Mouse (Mus musculus) mesoderm, embryonic 11.5 days (tissue): ENCODE results near the gene St3gal2.
"Not testable (repeated sequence)": the region's sequence is repeated elsewhere in the genome, so short reads cannot be mapped to it uniquely, and the experiment has no call there.

Experiments used
- DNase-seq: peaks from one replicate; pipeline ENCODE4 v3.0.0-alpha.2; 2012; ENCODE audit warnings: low read depth, low spot score

The St3gal2 gene

GRCm38 (mm10) chr8:110990017-110990416 lies 70.3 kb downstream of the St3gal2 start:
- no peak for DNase-seq

DNA sequence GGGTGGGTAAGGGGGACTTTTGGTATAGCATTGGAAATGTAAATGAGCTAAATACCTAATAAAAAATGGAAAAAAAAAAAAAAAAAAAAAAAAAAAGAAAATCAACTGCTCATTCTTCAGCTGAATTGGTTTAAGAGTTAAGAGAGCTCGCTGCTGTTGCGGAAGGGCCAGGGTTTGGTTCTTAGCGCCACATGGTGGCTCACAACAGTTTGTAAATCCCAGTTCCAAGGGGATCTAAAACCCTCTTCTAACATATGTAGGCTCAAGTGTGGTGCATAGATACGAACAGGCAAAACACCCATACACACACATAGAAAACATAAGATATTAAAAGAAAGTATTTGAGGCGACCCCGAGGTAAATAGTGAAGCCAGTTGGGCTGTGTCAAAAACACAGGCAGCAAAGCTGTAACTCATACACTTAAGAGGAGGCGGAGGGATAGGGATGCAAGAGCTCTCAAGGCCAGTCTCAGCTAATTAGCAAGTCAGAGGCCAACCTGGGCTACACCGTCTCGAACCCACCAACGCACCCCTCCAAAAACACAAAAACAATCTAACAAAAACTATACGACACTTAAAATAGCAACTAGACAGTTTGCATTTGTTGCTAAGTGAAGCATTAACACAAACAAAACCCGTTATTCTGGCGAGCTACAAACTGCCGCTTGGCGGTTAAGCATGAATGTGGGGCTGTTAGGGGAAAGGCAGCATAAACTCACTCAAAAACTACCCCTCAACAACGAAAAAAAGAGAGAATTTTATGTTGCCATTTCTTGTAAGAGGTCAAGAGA lies 77.1 kb downstream of the St3gal2 start:
- DNase-seq = no peak

DNA sequence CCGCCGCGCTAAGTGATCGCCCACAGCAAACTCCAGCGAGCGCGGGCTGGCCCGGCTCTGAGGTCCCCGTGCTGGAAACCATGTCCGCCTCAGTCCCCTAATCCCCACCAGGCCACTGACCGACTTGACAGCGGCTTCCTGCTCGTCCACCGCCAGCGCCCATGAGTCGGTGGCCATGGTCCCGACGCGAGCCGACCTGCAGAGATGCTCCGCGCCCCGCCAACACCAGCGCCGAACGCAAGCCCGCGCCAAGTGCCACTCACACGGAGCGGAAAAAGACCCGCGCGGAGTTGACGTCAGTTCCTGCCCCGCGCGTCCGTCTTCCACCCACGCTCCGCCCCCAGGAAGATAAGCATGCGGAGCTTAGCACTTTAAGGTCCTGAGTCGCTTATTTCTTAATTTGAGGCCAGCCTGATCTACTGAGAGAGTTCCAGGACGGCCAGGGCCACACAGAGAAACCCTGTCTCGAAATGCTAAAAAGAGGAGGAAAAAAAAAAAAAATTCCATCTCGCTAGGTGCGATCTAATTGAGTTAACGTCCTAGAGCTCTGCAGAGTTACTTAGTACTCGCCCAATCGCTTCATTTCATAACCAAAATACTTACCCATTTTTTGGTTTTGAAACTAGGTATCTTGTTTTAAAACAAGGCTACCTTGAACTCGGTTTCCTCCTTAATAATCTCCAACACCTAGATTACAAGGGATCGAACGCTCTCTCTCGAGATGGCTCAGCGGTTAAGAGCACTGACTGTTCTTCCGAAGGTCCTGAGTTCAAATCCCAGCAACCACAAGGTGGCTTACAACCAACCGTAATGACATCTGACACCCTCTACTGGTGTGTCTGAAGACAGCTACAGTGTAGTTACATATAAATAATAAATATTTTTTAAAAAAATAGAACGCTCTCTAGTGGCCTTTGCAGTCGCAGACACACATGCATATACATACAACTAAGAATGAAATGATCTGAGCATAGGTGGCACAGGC lies 78.1 kb downstream of the St3gal2 start, which contains the start of gene Ddx19a:
Gene Ddx19a, minus strand, starts transcription at position 254 of the 985 bp plus-strand sequence.
- peak; percentile 88 for DNase-seq

DNA sequence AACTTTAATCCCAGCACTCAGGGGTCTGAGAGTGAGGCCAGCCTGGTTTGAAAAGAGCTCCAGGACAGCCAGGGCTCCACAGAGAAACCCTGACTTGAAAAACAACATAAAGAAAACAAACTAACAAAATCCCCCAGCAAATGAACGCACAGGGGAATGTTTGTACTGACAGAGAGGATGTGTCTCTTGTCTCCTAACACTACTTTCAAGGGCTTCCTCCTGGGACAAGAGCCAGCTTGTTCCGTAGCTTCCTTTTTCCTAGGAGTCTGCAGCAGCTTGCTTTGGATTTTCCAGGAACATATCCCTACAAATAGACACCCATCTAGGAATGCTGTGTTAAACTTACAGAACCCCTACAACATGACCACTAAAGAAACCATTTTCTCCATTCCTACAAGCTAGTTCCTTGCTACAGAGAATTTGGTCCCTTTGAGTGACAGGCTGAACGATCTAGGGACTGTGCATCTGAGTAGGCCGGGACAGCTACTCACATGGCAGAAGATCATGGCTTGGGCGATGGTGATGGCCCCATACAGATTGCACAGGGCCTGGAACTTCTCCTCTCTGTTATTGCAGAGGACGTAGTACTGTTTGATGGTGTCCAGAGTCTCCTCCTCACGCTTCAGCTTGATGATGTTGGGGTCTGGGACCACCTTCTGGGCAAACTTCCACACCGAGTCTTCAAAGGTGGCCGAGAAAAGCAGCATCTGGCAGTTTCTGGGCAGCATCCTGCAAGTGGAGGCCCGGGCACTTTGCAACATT lies 90.7 kb downstream of the St3gal2 start:
- DNase-seq = not testable (repeated sequence)
